Mouse (Mus musculus): ENCODE measurements at regions not wholly inside any gene's neighbourhood (a gene's known extent, or its start where the extent isn't known, plus 50 kb on each side); places are given as distances from the start of the nearest gene placed in this dataset.
"Not testable (repeated sequence)": the region's sequence is repeated elsewhere in the genome, so short reads cannot be mapped to it uniquely, and the experiment has no call there.

- Histone ChIP-seq H3K9ac (replicated peaks) (no peak overlapping the region), H3K27me3 (no peaks in the 10 kb centered on the region), H3K27ac (replicated peaks) (no peak overlapping the region), H3K9me3 (no peaks in the 10 kb centered on the region), H3K4me1 (no peaks in the 10 kb centered on the region), H3K36me3 (no peaks in the 10 kb centered on the region), H3K4me2 (replicated peaks) (no peak overlapping the region), H3K4me3 (no peak overlapping the region)
- 81% methylated on average over 1 of the region's 1 CpGs for WGBS
- ATAC-seq (ENCODE audit: low FRiP score, low read depth): no peak
Measured at GRCm38 (mm10) chr14:89922316-89922715, 1451.1 kb upstream of the Pcdh20 start.

GRCm38 (mm10) chr14:89920586-89920985, 1449.4 kb upstream of the Pcdh20 start:
- not testable (repeated sequence) for H3K27ac ChIP-seq (replicated peaks); H3K4me3 ChIP-seq; ATAC-seq (ENCODE audit: low FRiP score, low read depth); H3K4me2 ChIP-seq (replicated peaks); H3K9ac ChIP-seq (replicated peaks); H3K4me1 ChIP-seq; H3K36me3 ChIP-seq; H3K27me3 ChIP-seq; H3K9me3 ChIP-seq
- WGBS: 5% methylated on average over 1 of the region's 1 CpGs

GRCm38 (mm10) chr14:89898701-89899227, 1427.6 kb upstream of the Pcdh20 start:
- not testable (repeated sequence) for H3K4me2 ChIP-seq (replicated peaks); H3K27ac ChIP-seq (replicated peaks); H3K4me1 ChIP-seq; H3K27me3 ChIP-seq; H3K9me3 ChIP-seq; H3K36me3 ChIP-seq; H3K9ac ChIP-seq (replicated peaks); H3K4me3 ChIP-seq
- ATAC-seq (ENCODE audit: low FRiP score, low read depth): peak; percentile 56; the same call in 1 of the 2 replicates
- WGBS: 90% methylated on average over 17 of the region's 34 CpGs

GRCm38 (mm10) chr14:89898135-89898534, 1426.9 kb upstream of the Pcdh20 start:
- not testable (repeated sequence) for H3K4me1 ChIP-seq; H3K9ac ChIP-seq (replicated peaks); H3K4me2 ChIP-seq (replicated peaks); H3K4me3 ChIP-seq; H3K9me3 ChIP-seq; H3K27ac ChIP-seq (replicated peaks); H3K27me3 ChIP-seq; H3K36me3 ChIP-seq; ATAC-seq (ENCODE audit: low FRiP score, low read depth)
- 92% methylated on average over 22 of the region's 22 CpGs for WGBS

GRCm38 (mm10) chr14:89896891-89897290, 1425.7 kb upstream of the Pcdh20 start:
- not testable (repeated sequence) for H3K4me2 ChIP-seq (replicated peaks); H3K36me3 ChIP-seq; H3K27ac ChIP-seq (replicated peaks); H3K9ac ChIP-seq (replicated peaks); H3K4me3 ChIP-seq; ATAC-seq (ENCODE audit: low FRiP score, low read depth); H3K9me3 ChIP-seq; H3K27me3 ChIP-seq; H3K4me1 ChIP-seq
- 74% methylated on average over 16 of the region's 16 CpGs for WGBS

Data from midbrain, embryonic 12.5 days (tissue).